Mouse (Mus musculus) central nervous system, embryonic 11.5 days (tissue): Measurements from ENCODE around the gene Ssxb8. TPM values are rescaled to one million over a fixed set of nuclear protein-coding genes. Genes with fewer than 3 reads are reported as not detected.

Source experiments
- polyA plus RNA-seq: library from polyadenylated mRNA; depleted of rRNA; stranded (reverse); fragments of >200 nt; gene quantifications from 2 replicates; pipeline ENCODE4 v1.2.3, GENCODE M21; 2012; rRNA removed

Ssxb8 gene
- not detected in 2 replicates for polyA plus RNA-seq

GRCm38 (mm10) chrX:8690744-8691143 is at the start of gene Ssxb8:
Gene Ssxb8 (minus strand): TSS chrX:8690844.

Other genes starting within 250 kb of the Ssxb8 start
- gene Ssxb2, start 229.1 kb downstream of the Ssxb8 start, polyA plus RNA-seq, result not detected in 2 replicates
- gene Gm14459, start 165.9 kb downstream of the Ssxb8 start, polyA plus RNA-seq, result not detected in 2 replicates
- not detected in 2 replicates for gene Ssxb6, start 142.6 kb downstream of the Ssxb8 start, polyA plus RNA-seq
- not detected in 2 replicates for gene Ssxb3, start 99.0 kb downstream of the Ssxb8 start, polyA plus RNA-seq
- gene Ssx9, start 57.6 kb upstream of the Ssxb8 start, polyA plus RNA-seq, result not detected in 2 replicates
- not detected in 2 replicates for gene Ssxb5, start 112.8 kb upstream of the Ssxb8 start, polyA plus RNA-seq
- not detected in 2 replicates for gene Gm6592, start 153.2 kb upstream of the Ssxb8 start, polyA plus RNA-seq
- not detected in 2 replicates for gene Gm5751, start 183.4 kb upstream of the Ssxb8 start, polyA plus RNA-seq
- 7.4 and 7.9 TPM in 2 replicates for gene B630019K06Rik, start 201.5 kb upstream of the Ssxb8 start, polyA plus RNA-seq